Mouse (Mus musculus) kidney, embryonic 15.5 days (tissue): ENCODE measurements around the gene Anxa5. TPM values are rescaled to one million over a fixed set of nuclear protein-coding genes. Genes with fewer than 3 reads are reported as not detected.

Experiments
- ATAC-seq: fragments of 200-750 bp; cut with Nextera tagmentation; replicated peaks from 2 replicates; pipeline ENCODE4 v1.8.0; 2017; ENCODE audit warnings: moderate TSS enrichment; ENCODE audit not compliant: low FRiP score
- H3K27ac ChIP-seq: fragments of 300-500 bp; sonication (generic); 2 replicates; pipeline ENCODE4 v1.5.1; 2015; ENCODE audit warnings: mild to moderate bottlenecking, inconsistent platforms
- H3K27me3 ChIP-seq: fragments of 300-500 bp; sonication (generic); 2 replicates; pipeline ENCODE4 v1.6.1; 2015; ENCODE audit warnings: inconsistent platforms
- H3K36me3 ChIP-seq: fragments of 300-500 bp; sonication (generic); 2 replicates; pipeline ENCODE4 v1.6.1; 2015; ENCODE audit warnings: inconsistent platforms
- H3K4me1 ChIP-seq: fragments of 300-500 bp; sonication (generic); 2 replicates; pipeline ENCODE4 v1.6.1; 2015; ENCODE audit warnings: inconsistent platforms
- H3K4me2 ChIP-seq: fragments of 300-500 bp; sonication (generic); 2 replicates; pipeline ENCODE4 v1.6.1; 2015; ENCODE audit warnings: moderate library complexity, mild to moderate bottlenecking, inconsistent platforms
- H3K4me3 ChIP-seq: fragments of 300-500 bp; sonication (generic); replicated peaks from 2 replicates; pipeline ENCODE4 v1.5.1; 2015; ENCODE audit warnings: mild to moderate bottlenecking, inconsistent platforms
- H3K9ac ChIP-seq: fragments of 300-500 bp; sonication (generic); 2 replicates; pipeline ENCODE4 v1.6.1; 2015; ENCODE audit warnings: mild to moderate bottlenecking, inconsistent platforms
- H3K9me3 ChIP-seq: fragments of 300-500 bp; sonication (generic); replicated peaks from 2 replicates; pipeline ENCODE4 v1.6.1; 2016; ENCODE audit warnings: inconsistent platforms
- WGBS: fragments of 180-500 bp; shearing (Covaris S2); methylation state at CpG from one replicate; pipeline ENCODE4 v1.1.7; 2015; ENCODE audit warnings: mixed read lengths; 5-methylcytosine and 5-hydroxymethylcytosine counted together
- polyA plus RNA-seq: library from polyadenylated mRNA; unstranded; fragments of >200 nt; fragmentation: Nextera tagmentation; extraction: Ambion mirVana; gene quantifications from 2 replicates; pipeline ENCODE4 v1.2.1, GENCODE M21; 2015

Anxa5 gene
- polyA plus RNA-seq, 1 experiment from 2014 or later, result 314 TPM

DNA sequence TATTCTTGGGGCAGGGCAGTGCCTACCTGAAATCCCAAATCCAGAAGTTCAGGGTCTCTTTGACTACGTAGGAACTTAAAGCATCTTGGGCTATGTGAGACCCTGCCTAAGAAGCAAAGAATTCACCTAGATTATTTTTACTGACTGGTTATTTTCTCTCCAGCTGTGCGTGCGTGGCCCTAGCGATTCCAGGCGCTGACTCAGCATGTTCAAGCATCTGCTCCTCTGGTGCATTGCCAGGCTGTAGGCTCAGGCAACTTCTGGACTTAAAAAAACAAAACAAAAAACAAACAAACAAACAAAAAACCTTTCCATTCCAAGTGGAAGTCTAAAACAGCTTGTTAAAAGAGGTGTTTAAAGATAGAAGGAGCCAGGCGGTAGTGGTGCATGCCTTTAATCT is 22.5 kb upstream of the Anxa5 start:
- Histone ChIP-seq H3K9ac (no peak overlapping the region), H3K4me3 (no peak overlapping the region), H3K4me2 (no peak overlapping the region), H3K27me3 (0 out of 2 replicates have a peak, but pooled peaks cover 2% of the 10 kb centered on the region), H3K27ac (no peak overlapping the region), H3K9me3 (no peaks in the 10 kb centered on the region), H3K4me1 (0 out of 2 replicates have a peak, but pooled peaks cover 4% of the 10 kb centered on the region), H3K36me3 (no peaks in the 10 kb centered on the region)
- ATAC-seq, result no peak
- WGBS, result 79% methylated on average over 6 of the region's 6 CpGs

DNA sequence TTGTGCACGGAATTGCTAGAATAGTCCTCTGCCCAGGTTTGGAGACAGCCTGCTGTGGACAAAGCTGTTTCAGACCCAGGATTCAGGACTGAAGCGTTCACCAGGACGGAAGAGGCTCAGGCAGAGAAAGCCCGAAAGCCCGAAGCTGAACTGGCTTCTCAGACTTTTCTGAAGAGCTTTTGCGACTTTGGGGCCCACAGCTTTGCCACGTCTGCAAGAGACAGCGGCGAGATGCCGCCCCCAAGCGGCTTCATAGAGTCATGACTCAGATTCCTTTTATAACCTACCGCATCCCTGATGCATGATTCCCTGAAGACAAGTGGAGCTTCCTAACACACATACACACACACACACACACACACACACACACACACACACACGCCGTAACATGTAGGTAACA is 21.1 kb upstream of the Anxa5 start:
- H3K36me3 ChIP-seq, result no peaks in the 10 kb centered on the region
- WGBS, result 21% methylated on average over 14 of the region's 14 CpGs
- H3K4me3 ChIP-seq, result no peak overlapping the region
- H3K27me3 ChIP-seq, result 0 out of 2 replicates have a peak, but pooled peaks cover 2% of the 10 kb centered on the region
- 0 out of 2 replicates have a peak, but pooled peaks cover 4% of the 10 kb centered on the region for H3K4me1 ChIP-seq
- no peak overlapping the region for H3K27ac ChIP-seq
- 0 out of 2 replicates have a peak, but pooled peaks have one; percentile 40 for ATAC-seq
- no peaks in the 10 kb centered on the region for H3K9me3 ChIP-seq
- H3K9ac ChIP-seq, result no peak overlapping the region
- peak overlapping the region; percentile 0; the same call in 1 of the 2 replicates for H3K4me2 ChIP-seq

DNA sequence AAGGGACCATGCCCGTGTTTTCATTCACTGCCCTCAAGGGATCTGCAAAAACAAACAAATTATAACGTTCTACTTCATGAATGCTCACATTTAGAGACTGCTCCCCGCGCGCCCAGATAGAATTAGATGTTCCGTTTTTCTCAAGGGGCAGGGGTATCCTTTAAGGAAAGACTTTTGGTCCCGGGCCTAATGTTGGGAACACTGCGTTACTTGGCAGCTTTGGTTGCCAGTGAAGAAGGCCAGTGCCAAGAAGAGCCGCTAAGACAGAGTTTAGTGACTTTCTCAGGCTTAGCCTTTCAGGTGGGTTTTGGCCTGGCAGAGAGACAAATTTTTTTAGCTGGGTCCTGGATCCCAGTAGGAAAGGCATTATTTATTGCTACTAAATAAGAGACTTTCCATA is 20.6 kb upstream of the Anxa5 start:
- Histone ChIP-seq H3K9me3 (no peaks in the 10 kb centered on the region), H3K4me1 (0 out of 2 replicates have a peak, but pooled peaks cover 4% of the 10 kb centered on the region), H3K27ac (no peak overlapping the region), H3K4me3 (no peak overlapping the region), H3K4me2 (no peak overlapping the region), H3K9ac (no peak overlapping the region), H3K36me3 (no peaks in the 10 kb centered on the region), H3K27me3 (0 out of 2 replicates have a peak, but pooled peaks cover 2% of the 10 kb centered on the region)
- WGBS, result 86% methylated on average over 9 of the region's 9 CpGs
- no peak for ATAC-seq

DNA sequence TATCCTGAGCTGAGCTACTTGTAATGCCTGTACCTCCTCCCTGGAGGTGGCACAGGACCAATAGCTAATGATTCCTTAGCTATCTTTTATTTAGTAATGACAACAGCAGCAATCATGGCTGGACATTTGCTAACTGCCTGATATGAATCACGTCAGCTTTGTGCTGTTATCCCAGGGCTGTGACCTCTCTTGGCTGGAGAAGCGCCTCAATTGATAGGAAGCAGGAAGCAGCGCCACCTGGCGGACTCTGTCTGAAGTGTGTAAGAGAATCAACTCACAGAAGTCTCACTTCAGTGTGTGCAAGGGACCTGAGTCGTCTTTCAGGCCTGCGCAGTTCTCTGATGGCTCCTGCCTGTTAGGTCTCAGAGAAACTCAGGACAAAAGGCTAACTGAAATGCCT is 19.7 kb upstream of the Anxa5 start:
- Histone ChIP-seq H3K27me3 (0 out of 2 replicates have a peak, but pooled peaks cover 2% of the 10 kb centered on the region), H3K9me3 (no peaks in the 10 kb centered on the region), H3K4me3 (no peak overlapping the region), H3K9ac (no peak overlapping the region), H3K36me3 (no peaks in the 10 kb centered on the region), H3K4me2 (0 out of 2 replicates have a peak overlapping the region, but pooled peaks have one; percentile 37), H3K27ac (no peak overlapping the region), H3K4me1 (0 out of 2 replicates have a peak, but pooled peaks cover 4% of the 10 kb centered on the region)
- WGBS, result 5% methylated on average over 6 of the region's 6 CpGs
- peak; percentile 62 for ATAC-seq

DNA sequence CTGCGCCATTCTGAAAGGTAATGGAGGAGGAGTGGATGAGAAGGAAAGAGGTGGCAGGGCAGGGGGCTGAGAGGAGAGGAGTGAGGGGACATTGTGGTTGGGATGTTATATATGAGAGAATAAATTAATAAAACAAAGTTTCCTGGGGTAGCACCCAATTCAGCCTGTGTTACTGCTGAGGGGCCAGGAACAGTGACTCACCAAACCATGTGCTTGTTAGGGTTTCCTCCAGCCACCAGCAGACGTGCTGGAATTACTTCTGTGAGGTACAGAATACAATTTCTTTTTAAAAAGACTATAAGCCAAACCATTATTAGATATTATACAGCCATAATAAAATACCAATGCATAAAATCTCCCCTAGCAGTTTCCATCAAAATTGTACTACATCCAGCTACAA is 18.9 kb upstream of the Anxa5 start:
- H3K27me3 ChIP-seq, result 0 out of 2 replicates have a peak, but pooled peaks cover 2% of the 10 kb centered on the region
- H3K4me2 ChIP-seq, result no peak overlapping the region
- H3K27ac ChIP-seq, result no peak overlapping the region
- 80% methylated on average over 2 of the region's 2 CpGs for WGBS
- no peaks in the 10 kb centered on the region for H3K36me3 ChIP-seq
- ATAC-seq, result no peak
- H3K4me1 ChIP-seq, result 0 out of 2 replicates have a peak, but pooled peaks cover 4% of the 10 kb centered on the region
- H3K9ac ChIP-seq, result no peak overlapping the region
- H3K9me3 ChIP-seq, result no peaks in the 10 kb centered on the region
- no peak overlapping the region for H3K4me3 ChIP-seq

DNA sequence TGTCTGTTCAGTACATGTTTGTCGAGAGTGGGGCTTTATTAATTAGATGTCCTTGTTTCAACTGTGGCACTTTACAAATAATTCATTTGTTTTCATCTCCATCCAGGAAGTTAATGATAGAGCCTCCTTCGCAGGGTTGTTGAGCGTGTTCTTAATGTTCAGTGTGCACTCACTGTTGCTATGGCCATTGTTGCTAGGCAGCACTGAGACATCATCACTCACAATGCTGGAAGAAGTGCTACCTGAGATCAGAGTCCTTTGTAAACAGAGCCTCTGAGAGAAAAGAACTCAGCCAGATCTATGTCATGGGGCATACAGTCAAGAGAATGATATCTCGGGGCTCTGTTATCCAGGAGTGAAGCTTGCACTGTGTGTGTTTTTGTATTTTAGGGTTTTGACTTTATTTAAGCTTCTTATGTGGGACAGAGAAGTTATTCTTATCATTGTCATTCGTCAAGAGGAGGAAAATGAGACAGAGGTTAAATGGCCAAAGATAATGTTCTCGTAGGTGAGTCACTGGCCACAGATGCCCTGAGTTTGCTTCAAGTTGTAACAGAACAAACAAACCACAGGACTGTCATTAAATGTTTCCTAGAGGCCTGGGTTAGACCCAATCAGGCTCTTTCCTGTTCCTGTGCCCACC is 18.1 kb upstream of the Anxa5 start:
- no peak for ATAC-seq
- 0 out of 2 replicates have a peak, but pooled peaks cover 2% of the 10 kb centered on the region for H3K27me3 ChIP-seq
- no peak overlapping the region for H3K4me2 ChIP-seq
- H3K4me1 ChIP-seq, result 0 out of 2 replicates have a peak, but pooled peaks cover 4% of the 10 kb centered on the region
- 72% methylated on average over 6 of the region's 6 CpGs for WGBS
- no peaks in the 10 kb centered on the region for H3K36me3 ChIP-seq
- H3K9me3 ChIP-seq, result no peaks in the 10 kb centered on the region
- no peak overlapping the region for H3K4me3 ChIP-seq
- no peak overlapping the region for H3K27ac ChIP-seq
- H3K9ac ChIP-seq, result no peak overlapping the region

DNA sequence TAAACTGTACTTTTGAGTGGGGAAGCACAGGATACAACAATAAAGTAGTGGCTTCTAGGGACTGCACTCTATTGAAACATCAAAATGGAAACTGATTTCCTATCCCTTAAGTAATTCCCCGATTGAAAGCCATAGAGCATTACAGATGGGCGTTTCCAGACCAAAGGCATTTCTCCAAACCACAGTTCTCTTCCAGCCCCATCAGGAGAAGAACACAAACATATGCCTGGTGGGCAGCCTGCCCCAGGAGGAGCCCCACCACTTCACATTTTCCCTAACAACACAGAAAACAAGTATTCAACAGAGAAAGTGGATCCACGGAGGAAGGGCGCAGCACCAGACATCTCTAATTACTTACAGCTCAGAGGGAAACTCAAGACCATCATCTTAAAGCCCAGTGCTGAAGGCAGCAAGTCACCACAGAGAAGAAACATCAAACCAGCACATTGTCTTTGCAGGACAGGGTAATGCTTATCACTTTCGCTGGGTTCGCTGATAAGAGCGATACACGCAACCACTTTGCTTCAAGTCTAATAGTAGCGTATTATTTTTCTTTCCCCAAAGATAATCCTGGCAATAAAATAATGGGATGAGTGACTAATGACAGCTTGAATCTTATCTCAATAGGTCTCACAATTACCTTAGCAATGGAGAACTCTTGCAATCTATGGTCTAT is 17.2 kb upstream of the Anxa5 start:
- WGBS, result 86% methylated on average over 9 of the region's 9 CpGs
- ATAC-seq, result no peak
- Histone ChIP-seq H3K36me3 (no peaks in the 10 kb centered on the region), H3K4me3 (no peak overlapping the region), H3K4me1 (0 out of 2 replicates have a peak, but pooled peaks cover 4% of the 10 kb centered on the region), H3K9me3 (no peaks in the 10 kb centered on the region), H3K27ac (no peak overlapping the region), H3K9ac (no peak overlapping the region), H3K27me3 (0 out of 2 replicates have a peak, but pooled peaks cover 2% of the 10 kb centered on the region), H3K4me2 (no peak overlapping the region)

DNA sequence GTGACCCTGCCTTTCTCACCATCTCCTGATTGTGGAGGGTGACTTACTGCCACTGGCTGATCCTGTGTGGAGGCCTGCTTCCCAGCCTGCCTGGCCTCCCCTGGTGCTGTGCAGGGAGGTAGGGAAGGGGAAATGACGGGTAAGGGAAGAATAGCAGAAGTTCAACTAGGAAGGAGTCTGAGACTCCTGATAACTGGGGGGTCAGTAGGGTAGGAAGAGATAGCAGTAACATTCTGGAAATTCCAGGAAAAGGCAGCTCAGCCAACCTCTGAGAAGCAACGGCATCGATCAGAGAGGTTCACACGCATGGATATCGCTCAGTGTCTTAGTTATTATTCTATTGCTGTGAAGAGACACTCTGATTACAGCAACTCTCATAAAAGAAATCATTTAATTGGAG is 15.8 kb upstream of the Anxa5 start:
- Histone ChIP-seq H3K4me3 (no peak overlapping the region), H3K4me1 (0 out of 2 replicates have a peak, but pooled peaks cover 4% of the 10 kb centered on the region), H3K27ac (no peak overlapping the region), H3K27me3 (0 out of 2 replicates have a peak, but pooled peaks cover 2% of the 10 kb centered on the region), H3K9ac (no peak overlapping the region), H3K36me3 (no peaks in the 10 kb centered on the region), H3K4me2 (no peak overlapping the region), H3K9me3 (no peaks in the 10 kb centered on the region)
- ATAC-seq, result no peak
- 87% methylated on average over 5 of the region's 5 CpGs for WGBS

DNA sequence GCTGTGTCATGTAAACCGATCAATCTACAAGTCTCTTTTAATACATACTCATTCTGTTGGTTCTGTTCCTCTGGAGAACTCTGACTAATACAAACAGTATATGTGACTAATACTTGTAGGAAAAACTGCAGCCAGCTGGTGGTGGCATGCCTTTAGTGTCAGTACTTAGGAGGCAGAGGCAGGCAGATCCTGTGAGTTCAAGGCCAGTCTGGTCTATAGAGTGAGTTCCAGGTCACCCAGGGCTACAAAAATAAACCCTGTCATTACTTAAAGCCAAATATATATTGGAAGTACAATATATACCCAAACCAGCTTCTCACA is 13.9 kb upstream of the Anxa5 start:
- Histone ChIP-seq H3K9me3 (no peaks in the 10 kb centered on the region), H3K4me1 (no peaks in the 10 kb centered on the region), H3K4me2 (no peak overlapping the region), H3K9ac (no peak overlapping the region), H3K36me3 (no peaks in the 10 kb centered on the region), H3K27ac (no peak overlapping the region), H3K4me3 (no peak overlapping the region), H3K27me3 (no peaks in the 10 kb centered on the region)
- WGBS, result 89% methylated on average over 1 of the region's 1 CpGs
- ATAC-seq, result no peak

DNA sequence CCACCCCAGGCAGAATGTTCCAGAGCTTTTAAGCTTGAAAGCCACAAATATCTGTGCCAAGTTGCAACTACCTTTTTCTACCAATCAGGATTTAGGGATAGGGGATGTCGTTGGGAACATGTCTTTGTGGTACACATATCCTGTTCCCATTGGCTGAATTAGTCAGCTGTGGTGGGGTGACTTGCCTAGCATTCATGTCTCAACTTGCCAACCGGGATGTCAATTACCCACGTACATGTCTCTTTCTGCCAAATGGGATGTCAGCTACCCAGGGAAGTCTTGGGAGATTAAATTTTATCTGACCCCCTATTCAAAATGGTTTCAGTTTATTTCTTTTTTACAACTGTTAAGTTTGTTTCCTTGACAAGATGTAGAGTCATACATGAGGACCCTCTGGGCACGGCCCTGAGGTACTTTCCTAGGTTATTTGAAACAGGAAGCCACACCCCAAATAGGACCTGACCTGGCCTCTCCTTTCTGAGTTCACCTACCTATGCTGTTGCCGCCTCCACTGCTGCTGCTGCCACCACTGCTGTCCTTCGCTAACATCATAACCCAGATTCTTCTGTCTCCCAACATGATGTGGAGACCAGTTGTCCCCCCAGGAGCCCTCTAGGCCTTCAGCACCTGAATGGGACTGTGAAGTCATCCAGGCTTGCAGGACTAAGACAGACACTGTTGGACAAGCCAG is 13.3 kb upstream of the Anxa5 start:
- no peak for ATAC-seq
- Histone ChIP-seq H3K27ac (no peak overlapping the region), H3K27me3 (no peaks in the 10 kb centered on the region), H3K4me3 (no peak overlapping the region), H3K36me3 (no peaks in the 10 kb centered on the region), H3K9ac (no peak overlapping the region), H3K4me1 (no peaks in the 10 kb centered on the region), H3K9me3 (no peaks in the 10 kb centered on the region), H3K4me2 (no peak overlapping the region)
- whole genome bisulfite sequencing, result 86% methylated on average over 6 of the region's 6 CpGs

DNA sequence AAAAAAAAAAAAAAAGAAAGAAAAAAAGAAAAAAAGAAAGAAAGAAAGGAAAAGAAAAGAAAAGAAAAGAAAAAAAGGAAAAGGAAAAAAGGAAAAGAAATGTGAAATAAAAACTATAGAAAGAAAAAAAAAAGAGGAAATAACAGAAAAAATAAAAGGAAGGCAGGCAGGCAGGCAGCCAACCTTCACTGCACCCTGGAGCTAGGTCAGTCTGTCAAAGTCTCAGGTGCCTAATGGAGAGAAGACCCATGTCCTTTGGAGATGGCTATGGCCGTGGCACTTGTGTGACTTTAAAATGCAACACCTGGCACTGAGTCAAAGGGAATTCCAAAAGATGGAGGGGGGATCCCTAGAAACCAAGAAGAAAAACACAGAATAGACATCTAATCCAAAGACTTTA is 12.7 kb upstream of the Anxa5 start:
- Histone ChIP-seq H3K9ac (no peak overlapping the region), H3K27me3 (no peaks in the 10 kb centered on the region), H3K4me1 (peaks cover under 1% of the 10 kb centered on the region; the same call in 1 of the 2 replicates), H3K27ac (no peak overlapping the region), H3K36me3 (no peaks in the 10 kb centered on the region), H3K9me3 (no peaks in the 10 kb centered on the region), H3K4me2 (no peak overlapping the region), H3K4me3 (no peak overlapping the region)
- ATAC-seq, result no peak
- 45% methylated on average over 1 of the region's 1 CpGs for WGBS

DNA sequence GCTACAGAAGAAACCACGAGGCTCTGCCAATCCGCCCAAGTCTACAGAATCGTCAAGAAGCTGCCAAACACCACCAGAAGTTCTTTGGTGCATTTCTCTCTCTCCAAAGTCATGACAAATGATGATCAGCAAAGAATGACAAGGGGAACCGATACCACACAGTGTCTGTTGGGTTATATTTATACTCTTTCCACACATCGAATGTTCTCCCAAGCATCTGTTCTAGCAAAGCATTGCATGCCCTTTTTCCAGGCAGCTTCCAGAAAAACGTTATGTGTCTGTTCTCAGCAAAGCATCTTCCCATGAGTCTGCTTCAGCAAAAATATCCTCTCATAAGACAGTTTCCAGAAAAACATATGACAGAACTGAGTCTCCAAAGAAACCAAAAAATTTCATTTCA is 11.2 kb upstream of the Anxa5 start:
- no peaks in the 10 kb centered on the region for H3K9me3 ChIP-seq
- H3K36me3 ChIP-seq, result no peaks in the 10 kb centered on the region
- no peak overlapping the region for H3K4me2 ChIP-seq
- no peak overlapping the region for H3K27ac ChIP-seq
- 88% methylated on average over 6 of the region's 6 CpGs for whole genome bisulfite sequencing
- no peaks in the 10 kb centered on the region for H3K27me3 ChIP-seq
- no peak overlapping the region for H3K9ac ChIP-seq
- no peak overlapping the region for H3K4me3 ChIP-seq
- peaks cover 12% of the 10 kb centered on the region for H3K4me1 ChIP-seq
- ATAC-seq, result no peak
